17 mouse cellular contexts compared by ENCODE assay signal in genomic region chr2:4515910-4516309, GRCm38 (mm10).
A peak's percentile ranks its signal among the peaks of the same experiment; 100 is the strongest.
DNase-seq lines count a peak whose midpoint lies in the region; ATAC-seq and TF ChIP-seq lines count a peak whose summit lies in the region.
"Had no signal": no experiment of that assay in that cellular context is flagged by ENCODE, and none has a peak within 500 bp of the region (broad histone marks: within the 10 kb centered on the region; RNA-seq: fewer than 3 reads in every experiment).

No protein-coding gene starts in this region.

- no peak overlapping the region for H3K4me3 ChIP-seq in heart, embryonic 15.5 days
- H3K4me3 ChIP-seq in lung, embryonic 15.5 days: no peak overlapping the region
- no peak overlapping the region for H3K4me3 ChIP-seq in lung, adult 2 months (replicated peaks; ENCODE audit: extremely low read depth, low read depth, low read length)
- H3K4me3 ChIP-seq in embryonic facial prominence, embryonic 15.5 days (replicated peaks): no peak overlapping the region
- H3K4me3 ChIP-seq: liver, embryonic 13.5 days; midbrain, embryonic 10.5 days; myocyte had no signal

- no peak overlapping the region for H3K4me2 ChIP-seq in heart, embryonic 15.5 days
- H3K4me2 ChIP-seq in lung, embryonic 15.5 days: no peak overlapping the region
- H3K4me2 ChIP-seq in embryonic facial prominence, embryonic 15.5 days (replicated peaks): no peak overlapping the region
- H3K4me2 ChIP-seq: liver, embryonic 13.5 days had no signal

- TF ChIP-seq POLR2A in lung, adult 2 months (IDR thresholded peaks at IDR 0.05; ENCODE audit: borderline replicate concordance, extremely low read depth, low read depth, low read length): no peak

- DNase-seq in heart, postnatal 10 days: no peak
- DNase-seq in lung, adult 2 months: no peak
- no peak for DNase-seq in adrenal gland, postnatal 25 days
- DNase-seq: cerebellum, adult 9-10 months; heart, adult 11 months; left cerebral cortex, postnatal 4 days; liver, embryonic 13.5 days; lung, postnatal 36 days; spleen, adult 18-20 months; thymus, postnatal 25 days had no signal

- intact Hi-C loops in heart, postnatal 10 days (cut with DNase I): loop anchor here (2.0 kb wide), 1 partner anchor 43 kb away; no protein-coding TSS in a partner anchor

- no peak for ATAC-seq in heart, embryonic 15.5 days (replicated peaks; ENCODE audit: insufficient number of reproducible peaks, insufficient read depth, low FRiP score, low read depth)
- no peak for ATAC-seq in lung, embryonic 15.5 days (ENCODE audit: borderline replicate concordance, extremely low read depth, low FRiP score, low TSS enrichment)
- no peak for ATAC-seq in embryonic facial prominence, embryonic 15.5 days (ENCODE audit: insufficient number of reproducible peaks, low FRiP score, low TSS enrichment, low read depth)
- ATAC-seq in monocyte, adult 5-6 weeks (replicated peaks; ENCODE audit: insufficient number of reproducible peaks, low FRiP score, low TSS enrichment, poor library complexity, severe bottlenecking): 0 out of 2 replicates have a peak, but pooled peaks have one; percentile 56

- H3K4me1 ChIP-seq in heart, embryonic 15.5 days (replicated peaks): peaks cover 26% of the 10 kb centered on the region
- peaks cover 25% of the 10 kb centered on the region for H3K4me1 ChIP-seq in lung, embryonic 15.5 days
- peaks cover 4% of the 10 kb centered on the region; the same call in 1 of the 2 replicates for H3K4me1 ChIP-seq in lung, adult 2 months (ENCODE audit: control insufficient read depth, insufficient read depth, low read length)
- H3K4me1 ChIP-seq in embryonic facial prominence, embryonic 15.5 days: peaks cover 13% of the 10 kb centered on the region

- no peak for TF ChIP-seq CTCF in lung, adult 2 months (IDR thresholded peaks at IDR 0.05; ENCODE audit: insufficient read depth, low read length)

- H3K9me3 ChIP-seq in heart, embryonic 15.5 days (replicated peaks): no peaks in the 10 kb centered on the region
- no peaks in the 10 kb centered on the region for H3K9me3 ChIP-seq in lung, embryonic 15.5 days
- no peaks in the 10 kb centered on the region for H3K9me3 ChIP-seq in embryonic facial prominence, embryonic 15.5 days (replicated peaks)
- H3K9me3 ChIP-seq: liver, embryonic 13.5 days; midbrain, embryonic 10.5 days had no signal

- H3K27me3 ChIP-seq in heart, embryonic 15.5 days: no peaks in the 10 kb centered on the region
- H3K27me3 ChIP-seq in lung, embryonic 15.5 days: no peaks in the 10 kb centered on the region
- no peaks in the 10 kb centered on the region for H3K27me3 ChIP-seq in embryonic facial prominence, embryonic 15.5 days
- H3K27me3 ChIP-seq: liver, embryonic 13.5 days had no signal

- no peak overlapping the region for H3K9ac ChIP-seq in heart, embryonic 15.5 days
- no peak overlapping the region for H3K9ac ChIP-seq in lung, embryonic 15.5 days
- no peak overlapping the region for H3K9ac ChIP-seq in embryonic facial prominence, embryonic 15.5 days
- H3K9ac ChIP-seq: liver, embryonic 13.5 days had no signal

- peak overlapping the region; percentile 96 for H3K27ac ChIP-seq in heart, embryonic 15.5 days
- H3K27ac ChIP-seq in lung, embryonic 15.5 days: peak overlapping the region; percentile 94
- 0 out of 2 replicates have a peak overlapping the region, but pooled peaks have one; percentile 34 for H3K27ac ChIP-seq in embryonic facial prominence, embryonic 15.5 days (replicated peaks)
- H3K27ac ChIP-seq: kidney, postnatal 0 days; liver, embryonic 13.5 days; midbrain, embryonic 10.5 days had no signal

- H3K36me3 ChIP-seq in heart, embryonic 15.5 days: no peaks in the 10 kb centered on the region
- H3K36me3 ChIP-seq in lung, embryonic 15.5 days: no peaks in the 10 kb centered on the region
- peaks cover 4% of the 10 kb centered on the region; the same call in 1 of the 2 replicates for H3K36me3 ChIP-seq in embryonic facial prominence, embryonic 15.5 days
- H3K36me3 ChIP-seq: liver, embryonic 13.5 days had no signal

- 69% methylated on average over 3 of the region's 3 CpGs for WGBS in heart, embryonic 15.5 days
- 67% methylated on average over 3 of the region's 3 CpGs for WGBS in lung, embryonic 15.5 days
- WGBS in lung, adult 2 months: 74% methylated on average over 3 of the region's 3 CpGs
- WGBS in embryonic facial prominence, embryonic 15.5 days: 79% methylated on average over 3 of the region's 3 CpGs

Comparison
In these comparisons a context has a peak if more than half of its experiments do, and no peak if none do; other contexts are left out.
1. H3K27ac ChIP-seq: peak in every context shown above with its lines; median percentile 96 in heart, embryonic 15.5 days; 94 in lung, embryonic 15.5 days; 34 in embryonic facial prominence, embryonic 15.5 days.